Mouse (Mus musculus) adrenal gland, postnatal 25 days (tissue): Measurements from ENCODE around the gene Kcnip3. TPM values are rescaled to one million over a fixed set of nuclear protein-coding genes. Genes with fewer than 3 reads are reported as not detected.
A peak's percentile ranks its signal among the peaks of the same experiment; 100 is the strongest.

Experiments used
- DNase-seq: peaks from one replicate; pipeline ENCODE4 v3.0.0; 2021; ENCODE audit warnings: mixed read lengths
- long read RNA-seq: library from polyadenylated mRNA; stranded (forward); transcript quantifications from one replicate; pipeline ENCODE4 v2.0.0, GENCODE M21; 2021
- total RNA-seq: library from RNA; stranded (reverse); gene quantifications from 2 replicates; pipeline ENCODE4 v1.2.3, GENCODE M21; 2021

The Kcnip3 gene
- 4.8 and 6.0 TPM in 2 replicates for total RNA-seq
- long read RNA-seq, partial matches to known transcripts: 0 of 6 reads
- long read RNA-seq, other reads (novel, unspliced or antisense): 1 of 6 reads

DNA sequence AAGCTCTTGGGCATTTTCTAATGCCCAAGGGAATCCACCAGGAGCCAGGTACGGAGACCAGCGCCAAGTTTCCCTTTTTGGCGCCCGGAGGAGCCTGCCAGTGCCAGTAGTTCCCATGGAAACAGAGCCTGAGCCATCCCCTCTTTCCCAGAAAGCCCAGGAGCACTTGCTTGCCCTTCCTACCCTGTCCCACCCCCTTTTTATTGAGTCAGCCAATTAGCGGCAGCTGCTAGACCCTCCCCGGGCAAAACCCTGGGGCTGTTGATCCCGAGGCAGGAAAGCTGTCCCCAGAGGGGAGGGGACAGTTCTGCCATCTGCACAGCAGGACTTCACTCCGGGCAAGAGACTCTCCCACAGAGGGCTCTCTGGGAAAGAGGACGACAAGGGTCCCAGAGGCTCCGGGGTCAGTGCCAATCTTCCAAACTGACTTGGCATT lies at the start of gene Kcnip3:
Gene Kcnip3, minus strand, starts transcription at position 89 of the 436 bp plus-strand sequence.
- no peak for DNase-seq

DNA sequence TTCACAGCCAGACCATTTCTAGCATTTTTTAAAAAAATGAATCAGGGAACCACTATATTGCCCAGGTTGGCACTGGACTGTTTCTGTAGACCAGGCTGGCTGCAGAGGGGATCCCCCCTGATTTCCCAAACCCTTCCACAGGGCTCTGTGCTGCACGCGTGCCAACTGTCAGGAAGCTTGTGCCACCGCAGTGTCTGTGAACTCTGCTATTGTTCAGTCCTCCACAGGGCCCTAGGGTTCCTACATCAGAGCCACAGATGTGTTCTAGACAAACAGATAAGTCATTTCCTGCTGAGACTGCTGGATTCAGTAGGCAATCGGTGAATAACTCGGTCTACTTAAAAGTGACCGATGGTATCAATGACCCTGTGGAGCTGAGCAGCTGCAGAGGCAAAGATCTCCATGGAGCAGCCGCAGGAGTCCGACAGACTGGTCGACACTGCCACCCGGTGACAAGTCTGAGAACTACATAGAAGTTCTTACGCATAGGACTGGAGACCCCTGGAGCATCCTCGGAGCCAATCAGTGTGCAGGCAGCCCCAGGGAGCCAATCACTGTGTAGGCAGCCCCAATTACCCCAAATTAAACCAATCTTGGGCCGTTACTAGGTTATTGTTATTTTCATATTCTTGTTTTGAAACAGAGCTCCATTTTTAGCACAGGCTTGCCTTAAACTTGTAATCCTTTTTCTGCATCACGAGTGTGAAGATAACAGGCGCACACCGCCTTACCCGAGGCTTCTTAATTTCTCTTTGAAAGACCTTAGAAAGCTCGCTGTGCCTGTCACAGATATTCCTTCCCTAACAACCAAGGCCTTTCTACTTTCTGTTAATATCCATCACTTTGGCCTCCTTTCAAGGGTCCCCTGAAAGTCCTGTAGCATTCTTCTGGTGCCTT lies 37.4 kb upstream of the Kcnip3 start:
- DNase-seq: peak; percentile 76

DNA sequence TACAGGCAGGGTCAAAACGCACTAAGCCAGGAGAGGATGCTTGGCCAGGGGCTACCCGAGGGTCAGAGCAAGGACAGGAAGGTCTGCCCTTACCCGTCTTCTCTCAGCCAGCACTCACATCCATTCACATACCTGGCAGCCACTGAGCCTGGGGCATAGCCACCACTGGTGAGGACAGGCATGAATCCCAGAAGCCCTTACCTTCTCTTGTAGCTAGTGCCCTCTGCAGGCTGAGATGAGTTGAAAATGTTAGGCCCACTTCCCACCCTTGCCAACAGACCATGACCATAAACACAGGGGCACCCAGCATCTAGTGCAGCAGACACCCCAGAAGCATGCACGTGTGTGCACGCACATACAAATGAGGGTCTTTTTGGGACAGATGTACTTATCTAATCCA lies 29.2 kb upstream of the Kcnip3 start:
- no peak for DNase-seq

DNA sequence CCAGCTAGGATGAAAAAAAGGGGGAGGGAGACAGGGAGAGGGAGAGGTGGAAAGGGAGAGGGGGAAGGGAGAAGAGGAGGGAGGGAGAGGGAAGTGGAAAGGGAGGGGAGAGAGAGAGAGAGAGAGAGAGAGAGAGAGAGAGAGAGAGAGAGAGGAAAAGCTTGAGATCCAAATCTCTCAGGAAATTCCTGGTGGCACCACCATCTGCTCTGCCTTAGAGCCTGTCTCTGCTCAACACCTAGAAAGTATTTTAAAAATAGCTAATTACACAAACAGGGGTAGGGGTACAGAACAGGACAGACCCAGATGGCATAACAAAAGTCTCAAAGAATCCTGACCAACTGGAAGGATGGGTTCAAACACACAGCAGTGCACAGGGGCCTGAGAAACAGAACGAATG lies 28.6 kb upstream of the Kcnip3 start:
- DNase-seq: no peak

DNA sequence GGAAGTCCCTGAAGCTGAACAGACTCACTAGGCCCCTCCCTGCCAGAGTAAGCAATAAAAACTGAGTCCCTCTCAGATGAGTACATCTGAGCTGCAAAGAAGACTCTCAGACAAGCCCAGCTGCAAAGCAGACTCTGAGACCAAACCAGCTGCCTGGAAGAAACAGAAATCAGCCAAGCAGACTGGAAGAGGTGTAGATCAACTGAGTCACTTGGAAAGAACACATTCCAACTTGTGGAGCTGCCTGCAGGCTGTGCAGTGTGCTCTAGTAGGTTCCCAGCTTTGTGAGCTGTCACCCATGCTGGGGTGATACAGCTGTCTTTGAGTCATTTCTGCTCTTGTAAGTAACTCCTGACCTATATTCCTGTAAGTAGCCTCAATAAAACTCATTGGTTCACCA lies 27.8 kb upstream of the Kcnip3 start:
- DNase-seq: no peak

DNA sequence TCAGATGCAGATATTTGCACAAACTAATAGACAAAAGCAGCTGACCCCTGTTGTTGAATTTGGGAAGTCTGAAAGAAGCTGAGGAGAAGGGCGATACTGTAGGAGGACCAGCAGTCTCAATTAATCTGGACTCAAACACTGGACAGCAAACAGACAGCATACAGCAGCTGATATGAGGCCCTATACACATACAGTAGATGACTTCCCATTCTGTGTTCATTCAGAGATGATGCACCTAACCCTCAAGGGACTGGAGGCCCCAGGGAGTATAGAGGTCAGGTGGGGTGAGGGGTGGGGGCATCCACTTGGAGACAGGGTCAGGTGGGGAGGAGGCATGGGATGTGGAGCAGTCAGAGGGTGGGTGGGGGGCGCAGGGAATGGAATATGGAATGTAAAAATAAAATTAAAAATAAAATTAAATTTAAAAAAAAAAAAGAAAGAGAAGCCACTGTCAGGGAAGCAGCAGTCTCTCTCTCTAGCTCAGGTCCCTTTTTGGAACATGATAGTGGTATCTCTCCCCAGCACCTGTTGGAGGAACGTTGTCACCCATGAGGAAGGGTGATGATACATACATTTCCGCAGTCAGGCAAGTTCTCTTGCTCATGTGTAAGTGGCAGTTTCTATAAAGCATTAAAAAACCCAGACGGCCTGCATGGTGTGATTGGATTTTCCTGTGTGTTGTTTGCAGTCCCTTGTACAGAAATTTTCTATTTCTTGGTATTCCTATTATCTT lies 26.6 kb upstream of the Kcnip3 start:
- DNase-seq: no peak

DNA sequence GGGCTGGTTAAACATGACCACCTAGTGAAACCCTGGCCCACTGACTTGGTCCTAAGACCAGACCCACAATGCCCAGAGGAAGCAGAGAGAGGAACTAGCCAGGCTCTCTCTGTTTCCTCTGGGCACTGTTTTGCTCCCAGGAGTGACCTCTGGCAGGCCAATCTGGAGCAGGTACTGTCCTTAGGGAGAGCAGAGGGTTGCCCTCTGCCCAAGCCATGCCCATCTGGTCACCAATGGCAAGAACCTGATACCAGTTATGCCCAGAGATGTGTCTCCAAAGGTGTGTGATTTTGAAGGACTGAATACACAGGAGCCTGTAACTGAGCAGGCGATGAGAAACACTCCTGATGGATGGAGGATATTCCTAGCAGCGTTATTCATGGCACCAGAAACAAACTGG lies 19.8 kb upstream of the Kcnip3 start:
- DNase-seq: no peak

DNA sequence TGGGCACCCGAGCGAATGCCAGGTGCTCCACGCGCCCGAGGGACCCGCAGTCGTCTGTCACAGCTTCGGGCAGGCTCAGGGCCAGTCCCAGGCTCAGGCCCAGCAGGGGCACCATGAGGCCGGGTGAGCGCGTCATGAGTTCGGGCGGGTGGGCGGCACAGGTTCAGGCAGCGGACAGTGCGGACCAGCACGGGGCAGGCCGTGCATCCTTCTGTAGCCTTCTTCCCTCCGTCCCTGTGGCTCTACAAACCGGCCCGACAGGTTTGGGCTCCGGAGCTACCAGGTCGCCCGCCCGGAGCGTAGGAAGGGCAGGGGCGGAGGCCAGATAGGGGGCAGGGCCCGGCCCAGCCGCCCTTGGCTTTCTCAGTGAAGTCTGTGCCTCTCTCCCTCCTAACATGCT lies 19.3 kb upstream of the Kcnip3 start, which contains the start of gene Prom2:
Gene Prom2, minus strand, starts transcription at position 283 of the 400 bp plus-strand sequence.
- no peak for DNase-seq

DNA sequence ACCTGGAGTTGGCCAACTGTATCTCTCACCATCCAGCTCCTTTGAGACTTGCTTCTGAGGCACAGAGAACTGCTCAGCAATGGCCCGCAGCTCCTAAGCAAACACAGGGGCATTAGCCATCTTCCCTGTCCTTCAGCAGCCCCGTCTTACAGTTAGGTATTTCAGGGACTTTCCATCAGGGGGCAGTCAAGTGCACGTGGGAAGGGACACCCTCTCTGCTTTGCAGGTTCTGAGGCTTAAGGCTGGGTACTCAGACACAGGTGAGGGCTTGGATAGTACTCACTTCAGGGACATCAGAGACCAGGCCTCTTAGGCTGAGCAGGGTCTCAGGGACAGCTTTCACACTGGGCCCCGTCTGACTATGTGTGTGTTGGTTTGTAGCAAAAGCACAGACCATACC lies 17.6 kb upstream of the Kcnip3 start:
- no peak for DNase-seq

DNA sequence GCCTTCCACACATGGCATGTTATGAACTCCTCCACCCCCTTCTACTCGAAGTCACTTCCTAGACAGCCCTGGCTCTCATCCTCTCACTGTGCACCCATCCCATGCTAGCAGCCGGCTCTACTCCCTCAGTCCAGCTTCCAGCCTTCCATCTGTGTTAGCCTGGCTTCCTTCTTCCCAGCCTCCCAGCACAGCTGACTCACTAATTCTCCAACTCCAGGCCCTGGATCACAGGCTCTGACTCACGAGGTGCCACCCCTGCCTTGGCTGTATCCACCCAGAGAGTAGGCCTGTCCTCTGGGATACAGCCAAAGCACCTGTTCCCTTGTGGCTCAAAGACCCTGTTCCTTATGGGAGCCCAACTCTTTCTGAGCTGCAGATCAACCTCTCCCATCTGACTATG lies 15.7 kb upstream of the Kcnip3 start:
- DNase-seq: peak; percentile 45

DNA sequence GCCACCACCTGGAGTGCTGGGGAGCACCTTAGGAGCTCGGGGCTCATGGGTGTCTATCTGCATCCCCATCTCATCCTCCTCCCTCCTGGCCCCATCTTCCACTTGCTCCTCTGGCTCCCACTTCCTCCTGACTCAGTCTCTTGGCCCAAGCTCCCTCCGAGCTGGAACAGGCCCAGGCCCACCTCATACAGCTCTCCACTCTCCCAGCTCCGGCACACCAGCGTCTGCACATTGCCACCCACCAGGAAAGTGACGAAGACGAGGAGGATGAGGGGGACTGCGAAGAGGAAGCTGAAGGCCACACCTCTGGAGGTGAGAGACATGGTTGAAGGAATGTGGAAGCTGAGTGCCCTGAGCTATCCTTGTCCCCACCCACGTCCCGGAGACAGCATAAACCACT lies 13.5 kb upstream of the Kcnip3 start:
- no peak for DNase-seq

DNA sequence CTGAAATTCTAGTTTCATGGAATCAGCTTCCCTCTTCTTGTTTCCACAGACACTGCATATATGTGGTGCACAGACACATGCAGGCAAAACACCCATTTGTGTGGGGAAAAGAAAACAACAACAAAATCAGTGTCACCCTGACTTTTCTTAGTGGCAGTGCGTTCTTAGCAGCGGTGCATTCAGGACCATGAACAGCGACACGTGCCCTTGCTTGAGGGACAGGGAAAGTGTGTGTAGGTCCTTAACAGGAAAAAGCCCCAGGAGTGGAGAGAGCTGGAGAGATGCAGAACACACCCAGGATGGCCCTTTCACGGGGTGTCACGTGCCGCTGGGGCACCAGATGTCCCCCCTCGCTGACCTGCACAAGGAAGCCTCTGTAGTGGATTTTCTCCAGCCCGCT lies 10.5 kb upstream of the Kcnip3 start:
- DNase-seq: peak; percentile 46

DNA sequence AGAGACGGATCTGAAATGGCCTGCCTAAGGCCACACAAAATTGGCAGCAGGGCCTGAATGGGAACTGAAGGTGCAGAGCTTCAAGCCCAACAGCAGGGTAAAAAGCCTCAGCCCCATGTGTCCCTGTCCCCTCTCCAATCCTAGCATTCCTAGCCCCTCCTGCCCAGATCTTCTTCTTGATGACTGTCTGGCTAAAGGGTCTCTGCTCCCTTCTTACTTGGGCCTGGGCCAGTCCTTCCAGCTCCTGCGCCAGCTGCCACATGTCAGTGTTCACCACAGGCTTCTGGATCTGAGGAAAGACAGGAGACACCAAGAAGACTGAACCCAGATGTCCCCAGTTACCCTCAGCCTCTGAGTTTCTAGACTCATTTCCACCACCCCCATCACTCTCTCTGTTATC lies 9.7 kb upstream of the Kcnip3 start:
- no peak for DNase-seq

DNA sequence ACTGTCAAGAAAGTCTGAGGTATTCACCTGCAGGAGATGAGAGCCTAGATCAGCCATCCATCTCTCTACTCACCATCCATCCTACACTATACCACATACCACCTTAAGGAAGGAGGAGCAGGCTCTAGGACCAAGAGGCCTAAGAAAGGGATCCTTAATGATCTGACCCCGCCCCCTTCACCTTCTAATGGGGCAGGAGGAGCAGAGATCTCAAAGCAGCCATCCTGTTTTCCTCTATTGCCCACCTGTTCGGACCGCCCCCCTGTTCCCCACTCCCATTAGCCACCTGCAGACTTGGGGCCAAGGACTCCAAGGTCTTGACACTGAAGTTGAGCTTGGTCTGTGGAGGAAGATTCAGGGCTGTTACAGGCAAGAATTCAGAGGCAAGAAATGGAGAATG lies 8.5 kb upstream of the Kcnip3 start:
- DNase-seq: no peak

DNA sequence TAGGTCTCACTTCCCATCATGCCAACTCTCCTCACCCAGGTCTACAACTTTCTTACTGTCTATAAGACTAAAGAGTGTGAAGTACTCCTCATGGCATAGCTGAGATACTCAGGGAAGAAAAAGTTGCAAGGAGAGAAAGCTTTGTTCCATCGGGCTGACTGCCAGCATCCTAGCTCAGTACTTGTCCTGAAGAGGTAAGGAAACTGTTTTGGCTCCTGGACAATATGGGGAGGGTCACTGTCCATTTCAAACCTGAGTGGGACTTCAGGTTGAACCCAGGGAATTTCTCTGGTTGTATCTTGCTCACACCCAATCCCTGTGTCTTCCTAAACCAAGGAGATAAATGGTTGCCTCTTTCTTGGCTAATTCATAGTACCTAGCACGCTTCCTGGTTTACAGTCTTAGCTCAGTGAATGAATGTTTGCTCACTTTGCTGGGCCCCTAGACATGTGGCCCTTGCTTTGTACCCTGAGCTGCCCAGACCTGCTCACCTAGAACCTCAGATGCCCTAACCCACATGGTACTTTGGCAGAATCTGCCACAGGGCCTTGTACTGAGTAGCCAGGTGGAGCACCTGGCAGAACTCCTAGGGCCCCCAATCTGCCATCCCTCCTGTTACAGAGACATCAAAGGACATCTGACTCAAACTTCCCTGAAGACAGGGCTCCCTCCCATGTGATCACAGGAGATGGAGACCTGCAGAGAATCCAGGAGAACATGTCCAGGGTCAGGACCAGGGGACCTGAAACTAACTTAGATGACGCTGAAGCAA lies 3.3 kb upstream of the Kcnip3 start:
- no peak for DNase-seq

DNA sequence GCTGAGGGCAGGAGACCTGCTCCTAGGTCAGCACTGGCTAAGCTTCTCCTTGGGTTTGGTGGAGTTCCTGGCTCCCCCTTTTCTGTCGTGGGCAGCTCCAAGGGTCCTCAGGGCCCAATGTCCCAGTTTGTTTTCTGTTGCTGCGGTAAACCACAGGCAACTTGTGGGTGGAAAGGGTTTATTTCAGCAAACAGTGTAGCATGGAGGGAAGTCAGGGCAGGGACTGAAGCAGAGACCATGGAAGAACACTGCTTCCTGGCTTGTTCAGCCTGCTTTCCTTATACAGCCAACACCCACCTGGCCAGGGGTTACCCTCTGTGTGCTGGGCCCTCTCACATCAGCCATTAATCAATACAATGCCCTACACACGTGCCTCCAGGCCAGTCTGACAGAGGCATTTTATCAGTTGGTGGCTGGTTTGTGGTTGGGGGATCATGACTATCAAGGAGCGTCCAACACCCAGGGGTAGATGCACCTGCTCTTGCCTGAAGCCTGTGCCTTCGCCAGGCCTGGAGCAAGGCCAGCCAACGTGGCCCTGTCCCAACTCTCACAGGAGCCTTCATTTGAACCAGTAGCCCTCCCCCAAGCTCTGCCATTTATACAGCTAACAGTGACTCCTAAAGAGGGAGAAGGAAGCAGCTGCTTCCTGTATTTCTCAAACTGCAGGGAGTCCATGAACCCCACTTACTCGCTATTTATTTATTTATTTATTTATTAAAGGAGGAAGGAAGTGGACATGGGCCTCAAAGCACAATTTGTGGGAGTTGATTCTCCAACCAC lies 2.2 kb upstream of the Kcnip3 start:
- DNase-seq: no peak

DNA sequence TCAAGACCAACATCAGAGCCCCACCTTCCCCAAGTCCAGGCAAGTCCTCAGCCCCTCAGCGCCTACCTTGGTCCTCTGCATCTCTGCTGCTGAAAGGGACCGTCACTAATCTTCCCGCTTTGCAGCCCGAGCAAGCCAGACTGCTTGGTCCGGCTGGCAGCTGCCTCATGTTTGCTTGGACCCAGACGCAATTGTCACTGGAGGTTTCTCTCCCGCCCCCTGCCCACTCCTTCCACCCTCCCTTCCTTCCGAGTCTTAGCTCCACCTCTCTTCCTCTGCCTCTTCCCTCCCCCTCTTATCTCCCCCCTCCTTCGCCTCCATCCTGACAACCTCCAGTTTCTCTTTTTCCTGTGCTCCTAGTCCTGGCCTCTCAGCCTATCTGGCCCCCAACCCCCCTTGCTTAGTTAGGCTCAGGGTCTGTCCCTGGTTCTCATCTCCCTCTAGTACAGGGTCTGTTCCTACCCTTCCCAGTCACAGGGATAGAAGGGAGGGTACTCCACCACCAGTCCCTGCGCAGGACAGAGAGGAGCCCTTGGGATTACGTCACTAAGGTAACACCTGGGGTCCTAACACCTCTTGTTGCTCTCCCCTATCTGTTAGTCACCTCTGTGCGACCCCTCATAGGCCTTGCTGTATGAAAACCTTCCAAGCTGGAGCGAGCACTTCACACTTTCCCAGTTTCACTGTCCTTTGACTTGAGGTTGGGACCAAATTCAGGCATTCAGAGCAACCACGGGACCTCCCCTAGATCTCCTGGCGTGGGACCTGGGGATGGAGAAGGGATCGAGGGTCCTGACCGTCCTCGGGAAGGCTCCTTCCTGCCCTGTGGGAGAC lies 505 bp downstream of the Kcnip3 start:
- peak; percentile 18 for DNase-seq

DNA sequence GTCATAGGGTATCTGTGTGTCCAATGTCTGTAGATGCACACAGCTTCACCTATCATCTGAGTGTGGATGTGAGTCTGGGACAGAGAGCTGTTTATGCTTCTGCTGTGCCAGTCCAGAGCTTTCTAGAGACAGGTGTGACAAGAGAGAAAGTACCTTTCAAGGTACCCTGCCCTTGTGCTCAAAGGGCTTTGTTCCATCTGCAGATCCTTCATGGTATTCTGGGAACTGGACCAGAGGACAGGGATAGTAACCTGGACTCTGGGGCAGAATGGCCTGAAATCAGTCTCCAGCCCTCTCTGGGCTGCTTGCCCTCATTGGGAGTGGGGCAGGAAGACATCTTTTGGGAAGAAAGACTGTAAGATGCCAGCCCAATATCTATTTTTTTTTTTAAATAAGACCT lies 1.8 kb downstream of the Kcnip3 start:
- no peak for DNase-seq

DNA sequence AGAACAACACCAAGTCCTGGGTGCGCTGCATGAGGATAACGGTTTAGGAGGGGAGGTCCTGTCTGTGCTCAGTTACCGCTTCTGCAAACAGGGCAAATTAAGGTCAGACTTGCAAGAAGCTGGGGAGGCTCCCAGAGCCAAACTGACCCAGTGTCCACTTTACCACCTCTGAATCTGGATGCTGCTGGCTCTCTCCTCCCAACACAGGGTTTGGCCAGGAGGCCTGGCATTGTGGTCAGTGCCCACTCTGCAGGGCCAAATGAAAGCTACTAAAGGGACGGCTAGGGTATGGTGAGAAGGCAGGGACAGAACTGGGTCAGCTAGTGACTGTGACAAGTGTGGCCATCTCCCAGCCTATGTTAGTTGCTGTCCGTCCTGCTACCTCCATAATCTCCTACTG lies 2.6 kb downstream of the Kcnip3 start:
- no peak for DNase-seq

DNA sequence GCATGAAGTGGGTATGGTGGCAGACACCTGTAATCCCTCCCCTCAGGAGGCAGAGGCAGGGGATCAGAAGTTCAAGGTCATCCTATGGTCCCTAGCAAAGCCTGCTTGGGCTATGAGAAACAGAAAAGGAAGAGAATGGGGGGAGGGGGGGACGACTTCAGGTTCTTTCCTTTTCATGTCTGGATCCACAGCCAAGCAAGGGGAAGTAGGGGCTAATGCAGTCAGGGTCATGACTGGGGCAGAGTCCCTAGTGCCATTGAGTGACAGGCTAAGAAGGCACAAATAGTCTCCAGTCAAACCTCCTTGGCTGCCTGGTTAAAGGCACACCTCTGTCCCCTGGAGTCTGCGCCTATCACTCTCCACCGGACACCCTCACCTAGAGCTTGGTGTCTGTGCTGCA lies 3.1 kb downstream of the Kcnip3 start:
- DNase-seq: no peak

DNA sequence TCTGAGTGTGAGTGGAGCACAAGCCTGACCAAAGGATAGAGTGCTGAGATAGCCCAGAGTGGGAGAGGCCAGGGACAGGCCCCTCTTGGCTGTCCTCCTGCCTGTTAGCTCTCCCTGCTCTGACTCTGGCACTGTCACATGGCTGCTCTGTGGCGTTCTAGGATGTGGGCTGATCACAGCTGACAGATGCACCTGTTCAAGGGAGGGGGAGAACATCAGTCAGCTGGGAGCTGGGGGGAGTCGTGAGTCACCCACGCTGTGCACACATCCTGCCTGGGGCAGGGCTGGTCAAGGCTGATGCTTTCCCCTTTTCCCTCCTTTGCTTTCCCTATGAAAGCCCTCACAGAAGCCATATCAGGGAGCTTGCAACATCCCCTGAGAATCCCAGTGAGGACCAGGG lies 3.6 kb downstream of the Kcnip3 start:
- no peak for DNase-seq
